Mouse (Mus musculus): ENCODE results near the gene Guca1a. TPM values are rescaled to one million over a fixed set of nuclear protein-coding genes. Genes with fewer than 3 reads are reported as not detected.

Guca1a gene
- polyA plus RNA-seq, 1 experiment = not detected

- WGBS = 6% methylated on average over 19 of the region's 20 CpGs
- TF ChIP-seq POLR2A (IDR thresholded peaks at IDR 0.05; ENCODE audit: insufficient read depth, low read depth, low read length) (no peak), CTCF (IDR thresholded peaks at IDR 0.05; ENCODE audit: insufficient read depth, low read depth, low read length) (no peak)
- Histone ChIP-seq H3K4me3 (ENCODE audit: insufficient read depth, low read depth, low read length) (peak overlapping the region; percentile 23), H3K4me1 (ENCODE audit: control insufficient read depth, insufficient read depth, low read length) (peaks cover 12% of the 10 kb centered on the region; the same call in 1 of the 2 replicates), H3K27ac (ENCODE audit: insufficient read depth, low read depth, low read length) (no peak overlapping the region)
These were observed 4.9 kb downstream of the Guca1a start for GRCm38 (mm10) chr17:47395376-47395913.

GRCm38 (mm10) chr17:47394223-47394869 is 6.0 kb downstream of the Guca1a start:
- Histone ChIP-seq H3K4me3 (ENCODE audit: insufficient read depth, low read depth, low read length) (no peak overlapping the region), H3K4me1 (ENCODE audit: control insufficient read depth, insufficient read depth, low read length) (peaks cover 12% of the 10 kb centered on the region; the same call in 1 of the 2 replicates), H3K27ac (ENCODE audit: insufficient read depth, low read depth, low read length) (no peak overlapping the region)
- 20% methylated on average over 24 of the region's 24 CpGs for WGBS
- TF ChIP-seq POLR2A (IDR thresholded peaks at IDR 0.05; ENCODE audit: insufficient read depth, low read depth, low read length) (no peak), CTCF (IDR thresholded peaks at IDR 0.05; ENCODE audit: insufficient read depth, low read depth, low read length) (no peak)

- Histone ChIP-seq H3K27ac (ENCODE audit: insufficient read depth, low read depth, low read length) (no peak overlapping the region), H3K4me3 (ENCODE audit: insufficient read depth, low read depth, low read length) (no peak overlapping the region), H3K4me1 (ENCODE audit: control insufficient read depth, insufficient read depth, low read length) (no peaks in the 10 kb centered on the region)
- TF ChIP-seq CTCF (IDR thresholded peaks at IDR 0.05; ENCODE audit: insufficient read depth, low read depth, low read length) = peak; percentile 55; the same call in 1 of the 2 replicates
- TF ChIP-seq POLR2A (IDR thresholded peaks at IDR 0.05; ENCODE audit: insufficient read depth, low read depth, low read length) = no peak
- 60% methylated on average over 4 of the region's 4 CpGs for WGBS
These were observed 13.7 kb downstream of the Guca1a start for GRCm38 (mm10) chr17:47386649-47387048.

GRCm38 (mm10) chr17:47385145-47385544 is 15.2 kb downstream of the Guca1a start, which contains the start of gene Guca1b:
Gene Guca1b, plus strand, starts transcription at chr17:47385393.
- 47% methylated on average over 10 of the region's 10 CpGs for WGBS
- H3K27ac ChIP-seq (ENCODE audit: insufficient read depth, low read depth, low read length) = no peak within 1 kb of the TSS
- H3K4me3 ChIP-seq (ENCODE audit: insufficient read depth, low read depth, low read length) = no peak within 1 kb of the TSS
- TF ChIP-seq POLR2A (IDR thresholded peaks at IDR 0.05; ENCODE audit: insufficient read depth, low read depth, low read length) = no peak
- no peak for TF ChIP-seq CTCF (IDR thresholded peaks at IDR 0.05; ENCODE audit: insufficient read depth, low read depth, low read length)
- no peaks in the 10 kb centered on the region for H3K4me1 ChIP-seq (ENCODE audit: control insufficient read depth, insufficient read depth, low read length)

GRCm38 (mm10) chr17:47384064-47384463 is 16.3 kb downstream of the Guca1a start:
- WGBS = 85% methylated on average over 3 of the region's 3 CpGs
- Histone ChIP-seq H3K27ac (ENCODE audit: insufficient read depth, low read depth, low read length) (no peak overlapping the region), H3K4me1 (ENCODE audit: control insufficient read depth, insufficient read depth, low read length) (no peaks in the 10 kb centered on the region), H3K4me3 (ENCODE audit: insufficient read depth, low read depth, low read length) (no peak overlapping the region)
- TF ChIP-seq POLR2A (IDR thresholded peaks at IDR 0.05; ENCODE audit: insufficient read depth, low read depth, low read length) = no peak
- no peak for TF ChIP-seq CTCF (IDR thresholded peaks at IDR 0.05; ENCODE audit: insufficient read depth, low read depth, low read length)

- Histone ChIP-seq H3K4me3 (ENCODE audit: insufficient read depth, low read depth, low read length) (no peak overlapping the region), H3K4me1 (ENCODE audit: control insufficient read depth, insufficient read depth, low read length) (no peaks in the 10 kb centered on the region), H3K27ac (ENCODE audit: insufficient read depth, low read depth, low read length) (no peak overlapping the region)
- 83% methylated on average over 4 of the region's 4 CpGs for WGBS
- no peak for TF ChIP-seq CTCF (IDR thresholded peaks at IDR 0.05; ENCODE audit: insufficient read depth, low read depth, low read length)
- TF ChIP-seq POLR2A (IDR thresholded peaks at IDR 0.05; ENCODE audit: insufficient read depth, low read depth, low read length) = no peak
These were observed 17.1 kb downstream of the Guca1a start for GRCm38 (mm10) chr17:47383266-47383665.

GRCm38 (mm10) chr17:47381917-47382316 is 18.5 kb downstream of the Guca1a start:
- no peak for TF ChIP-seq CTCF (IDR thresholded peaks at IDR 0.05; ENCODE audit: insufficient read depth, low read depth, low read length)
- no peak for TF ChIP-seq POLR2A (IDR thresholded peaks at IDR 0.05; ENCODE audit: insufficient read depth, low read depth, low read length)
- H3K4me3 ChIP-seq (ENCODE audit: insufficient read depth, low read depth, low read length) = no peak overlapping the region
- WGBS = 51% methylated on average over 11 of the region's 11 CpGs
- H3K4me1 ChIP-seq (ENCODE audit: control insufficient read depth, insufficient read depth, low read length) = no peaks in the 10 kb centered on the region
- H3K27ac ChIP-seq (ENCODE audit: insufficient read depth, low read depth, low read length) = no peak overlapping the region

- H3K4me1 ChIP-seq (ENCODE audit: control insufficient read depth, insufficient read depth, low read length) = no peaks in the 10 kb centered on the region
- H3K27ac ChIP-seq (ENCODE audit: insufficient read depth, low read depth, low read length) = no peak overlapping the region
- no peak for TF ChIP-seq POLR2A (IDR thresholded peaks at IDR 0.05; ENCODE audit: insufficient read depth, low read depth, low read length)
- no peak for TF ChIP-seq CTCF (IDR thresholded peaks at IDR 0.05; ENCODE audit: insufficient read depth, low read depth, low read length)
- no peak overlapping the region for H3K4me3 ChIP-seq (ENCODE audit: insufficient read depth, low read depth, low read length)
- WGBS = 82% methylated on average over 15 of the region's 15 CpGs
These were observed 22.3 kb downstream of the Guca1a start for GRCm38 (mm10) chr17:47378133-47378532.

GRCm38 (mm10) chr17:47376779-47377280 is 23.6 kb downstream of the Guca1a start:
- TF ChIP-seq POLR2A (IDR thresholded peaks at IDR 0.05; ENCODE audit: insufficient read depth, low read depth, low read length) (no peak), CTCF (IDR thresholded peaks at IDR 0.05; ENCODE audit: insufficient read depth, low read depth, low read length) (no peak)
- H3K27ac ChIP-seq (ENCODE audit: insufficient read depth, low read depth, low read length) = no peak overlapping the region
- no peaks in the 10 kb centered on the region for H3K4me1 ChIP-seq (ENCODE audit: control insufficient read depth, insufficient read depth, low read length)
- no peak overlapping the region for H3K4me3 ChIP-seq (ENCODE audit: insufficient read depth, low read depth, low read length)
- WGBS = 84% methylated on average over 6 of the region's 6 CpGs
